Mouse (Mus musculus) hematopoietic stem cell, adult 5-6 weeks (primary cell): Measurements from ENCODE around the gene Tpst2. TPM values are rescaled to one million over a fixed set of nuclear protein-coding genes. Genes with fewer than 3 reads are reported as not detected.

Experiments
- ATAC-seq, 2 experiments: fragments of 125-278 bp in 1 of 2; replicated peaks in 1 of 2; 2 replicates each; pipeline ENCODE4 v1.8.0; 2016 to 2017; ENCODE audit warnings: inconsistent platforms in 2 of 2, mild to moderate bottlenecking in 2 of 2, moderate number of reproducible peaks in 2 of 2, low read depth in 1 of 2, moderate TSS enrichment in 1 of 2; ENCODE audit not compliant: low FRiP score in 2 of 2, poor library complexity in 2 of 2, severe bottlenecking in 2 of 2, insufficient read depth in 1 of 2, low TSS enrichment in 1 of 2
- total RNA-seq: library from RNA; stranded (forward); fragments of 172-1452, 232-1000 nt; gene quantifications from 2 replicates; pipeline ENCODE4 v1.2.3, GENCODE M21; 2017

The Tpst2 gene
- total RNA-seq, 1 experiment from 2014 or later = 41.9 TPM

- no peak for ATAC-seq
Observed at GRCm38 (mm10) chr5:112288193-112289141, 12.0 kb downstream of the Tpst2 start.

- ATAC-seq = no peak
Observed at GRCm38 (mm10) chr5:112289236-112289635, 12.7 kb downstream of the Tpst2 start.

DNA sequence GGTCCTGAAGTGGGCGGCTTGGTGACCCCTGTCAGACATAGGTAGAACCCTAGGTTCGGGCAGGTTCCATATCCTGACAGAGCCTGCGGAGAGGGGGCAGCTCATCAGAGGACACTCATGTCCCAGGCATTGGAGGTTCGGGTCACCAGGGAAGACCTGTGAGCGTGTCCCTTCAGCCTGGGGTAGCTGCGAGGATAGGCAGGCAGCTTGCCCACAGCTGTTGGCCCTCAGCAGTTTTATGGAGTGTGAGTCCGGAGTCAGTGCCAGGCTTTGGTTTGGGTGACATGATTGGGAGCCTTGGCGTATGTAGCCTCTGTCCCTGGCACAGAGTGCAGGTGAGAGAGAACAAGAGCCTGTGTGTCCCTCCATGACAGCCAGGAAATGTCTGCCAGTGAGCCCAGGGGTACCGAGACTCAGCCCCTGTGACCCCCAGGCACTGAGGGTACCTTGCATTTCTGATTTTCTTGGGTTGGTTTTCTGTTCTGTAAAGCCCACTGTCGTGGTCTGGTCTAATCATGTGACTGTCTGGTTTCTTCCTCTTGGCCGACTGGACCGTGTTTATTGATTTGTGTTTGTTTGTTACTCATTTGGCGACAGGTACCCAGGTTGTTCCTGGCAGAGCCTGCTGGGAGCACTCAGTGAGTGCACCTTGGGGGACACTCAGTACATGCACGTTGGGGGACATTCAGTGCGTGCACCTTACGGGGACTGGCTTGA, 13.5 kb downstream of the Tpst2 start:
- no peak for ATAC-seq

DNA sequence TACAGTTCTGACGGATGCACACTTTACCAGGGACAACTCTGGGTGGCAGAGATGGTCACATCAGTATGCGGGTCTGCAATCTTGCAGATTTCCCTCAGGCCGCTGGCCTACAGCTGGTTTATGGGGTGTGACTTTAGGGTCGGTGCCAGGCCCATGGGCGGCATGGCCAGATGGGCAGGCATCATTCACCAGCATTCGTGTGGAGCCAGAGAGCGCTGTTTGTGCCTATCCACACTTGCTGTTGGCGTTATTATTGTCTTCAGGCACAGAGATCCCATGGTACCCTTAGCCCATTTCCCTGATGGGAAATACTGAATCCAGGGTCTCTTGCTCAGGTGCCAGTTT, 14.0 kb downstream of the Tpst2 start:
- no peak for ATAC-seq

DNA sequence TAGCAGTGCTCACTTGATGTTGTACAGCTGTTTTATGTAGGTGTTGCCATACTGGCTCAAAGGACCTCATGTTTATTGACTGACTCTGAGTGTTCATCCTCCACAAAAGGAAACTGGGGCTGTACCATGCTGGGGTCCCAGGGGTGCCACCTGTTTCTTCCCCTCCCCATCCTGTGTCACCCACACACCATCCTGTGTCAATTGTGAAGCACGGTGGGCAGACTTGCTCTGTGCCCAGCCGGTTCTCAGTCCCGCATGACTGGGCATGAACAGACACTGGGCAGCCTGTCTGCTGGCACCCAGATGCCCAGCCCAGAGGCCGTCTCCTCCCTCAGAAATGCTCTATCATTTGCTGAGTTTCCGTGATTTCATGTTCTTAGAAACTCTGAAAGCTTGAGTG, 15.4 kb downstream of the Tpst2 start:
- ATAC-seq = no peak

DNA sequence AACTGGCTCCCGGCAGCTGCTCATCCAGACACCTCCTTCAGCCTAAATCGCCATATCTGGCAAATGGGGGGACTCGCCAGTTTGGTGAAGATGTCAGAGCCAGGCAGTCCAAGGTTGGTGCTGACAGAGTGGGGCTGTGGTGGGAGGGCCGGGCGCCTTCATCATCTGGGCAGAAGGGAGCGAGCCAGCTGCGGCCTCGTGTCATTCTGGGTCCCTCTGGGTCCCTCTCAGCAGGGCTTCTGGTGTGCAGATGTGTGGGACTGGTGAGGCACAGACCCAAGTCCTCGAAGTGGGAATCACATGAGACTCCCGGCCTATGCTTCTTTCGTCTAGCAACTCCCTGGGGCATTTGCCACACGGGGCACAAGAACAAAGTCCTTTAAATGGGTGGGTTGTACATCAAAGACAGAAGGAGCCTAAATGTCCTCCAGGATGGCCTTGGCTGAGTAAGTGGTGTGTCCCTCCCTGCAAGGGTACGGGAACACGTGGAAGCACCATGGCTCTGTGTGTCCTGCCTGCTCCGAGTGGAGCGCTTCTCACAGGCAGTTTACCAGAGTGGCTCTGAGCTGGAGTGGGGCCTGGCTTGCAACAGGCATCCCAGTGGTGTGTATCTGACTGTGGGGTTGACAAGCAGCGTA, 16.0 kb downstream of the Tpst2 start:
- no peak for ATAC-seq

DNA sequence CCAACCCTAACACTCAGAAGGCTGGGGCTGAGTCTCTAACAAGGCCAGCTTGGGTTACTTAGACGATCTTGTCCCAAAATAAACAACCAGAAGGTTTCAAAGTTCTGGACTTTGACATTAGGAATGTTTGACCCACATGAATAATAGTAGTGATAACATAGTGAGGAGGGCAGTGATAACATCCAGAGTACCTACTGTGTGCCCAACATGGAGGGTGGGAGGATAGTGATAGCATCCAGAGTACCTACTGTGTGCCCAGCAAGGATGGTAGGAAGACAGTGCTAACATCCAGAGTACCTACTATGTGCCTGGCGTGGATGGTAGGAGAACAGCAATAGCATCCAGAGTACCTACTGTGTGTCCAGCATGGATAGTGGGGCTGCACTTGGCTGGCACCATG, 17.3 kb downstream of the Tpst2 start:
- no peak for ATAC-seq

DNA sequence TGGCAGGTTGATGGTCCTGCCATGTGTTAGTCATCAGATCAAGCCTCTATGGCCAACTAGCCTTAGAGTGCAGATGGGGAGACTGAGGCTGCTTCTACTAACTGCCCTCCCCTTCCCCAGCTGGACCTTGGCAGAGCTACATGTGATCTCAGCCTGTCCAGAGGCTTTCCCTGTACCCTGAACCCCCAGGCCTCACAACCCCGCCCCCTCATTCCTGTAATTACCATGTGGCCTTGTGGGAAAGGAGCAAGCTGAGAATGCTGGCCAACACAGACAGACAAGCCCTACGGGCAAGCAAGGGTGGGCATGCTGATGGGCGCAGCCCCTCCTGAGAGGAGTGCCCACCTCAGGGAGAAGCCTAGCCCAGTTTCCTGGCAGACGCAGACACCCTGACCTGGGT, 18.2 kb downstream of the Tpst2 start:
- no peak for ATAC-seq

DNA sequence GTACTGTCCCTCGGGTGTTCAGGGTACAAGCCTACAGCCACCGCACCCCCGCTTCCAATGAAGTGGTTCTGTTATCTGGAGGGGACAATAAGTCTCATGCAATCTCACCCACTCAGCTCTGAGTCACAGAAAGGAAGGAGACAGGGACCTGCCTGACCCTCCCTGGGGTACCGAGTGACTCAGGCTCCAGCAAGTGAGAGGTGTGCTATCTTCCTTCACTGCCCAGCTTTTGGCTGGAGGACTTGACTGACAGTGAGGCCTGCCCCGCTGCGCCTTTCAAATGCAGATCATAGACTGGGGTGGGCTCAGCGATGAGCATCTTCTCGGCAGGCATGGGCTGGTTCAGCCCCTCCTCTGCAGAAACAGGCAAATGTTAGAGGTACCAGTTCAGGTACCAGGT, 18.7 kb downstream of the Tpst2 start:
- ATAC-seq = no peak

- no peak for ATAC-seq
Observed at GRCm38 (mm10) chr5:112295564-112295963, 19.1 kb downstream of the Tpst2 start.

- ATAC-seq = peak; percentile 19 to 23; a peak in 2 of 4 replicates
Observed at GRCm38 (mm10) chr5:112296404-112297181, 20.1 kb downstream of the Tpst2 start.

- peak; percentile 15 to 20; a peak in 1 of 4 replicates for ATAC-seq
Observed at GRCm38 (mm10) chr5:112297257-112297656, 20.8 kb downstream of the Tpst2 start.

GRCm38 (mm10) chr5:112298226-112298988, 21.9 kb downstream of the Tpst2 start:
- ATAC-seq = peak; percentile 49 to 53; a peak in 3 of 4 replicates

- no peak for ATAC-seq
Observed at GRCm38 (mm10) chr5:112299399-112299798, 22.9 kb downstream of the Tpst2 start.

DNA sequence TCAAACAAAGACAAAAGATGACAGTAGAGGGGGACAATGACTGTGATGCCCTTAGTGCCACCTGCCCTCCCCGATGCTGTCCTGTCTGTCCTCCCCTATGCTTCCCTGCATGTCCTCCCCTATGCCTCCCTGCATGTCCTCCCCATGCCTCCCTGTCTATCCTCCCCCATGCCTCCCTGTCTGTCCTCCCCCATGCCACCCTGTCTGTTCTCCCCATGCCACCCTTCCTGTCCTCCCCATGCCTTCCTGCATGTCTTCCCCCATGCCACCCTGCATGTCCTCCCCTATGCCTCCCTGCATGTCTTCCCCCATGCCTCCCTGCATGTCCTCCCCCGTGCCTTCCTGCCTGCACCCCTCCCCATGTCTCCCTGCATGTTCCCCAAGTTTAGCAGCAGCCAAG, 23.6 kb downstream of the Tpst2 start:
- ATAC-seq = no peak

- ATAC-seq = no peak
Observed at GRCm38 (mm10) chr5:112300721-112301308, 24.3 kb downstream of the Tpst2 start.
